Mouse (Mus musculus) heart, adult 8-10 months (tissue): ENCODE data around the gene Hopx. TPM values are rescaled to one million over a fixed set of nuclear protein-coding genes. Genes with fewer than 3 reads are reported as not detected.
"Not testable (repeated sequence)": the region's sequence is repeated elsewhere in the genome, so short reads cannot be mapped to it uniquely, and the experiment has no call there.

ENCODE experiments used
- DNase-seq: peaks from one replicate; pipeline ENCODE4 v3.0.0; 2022; ENCODE audit warnings: low spot score
- total RNA-seq, 4 experiments: library from RNA; stranded (reverse); gene quantifications; 2 replicates each; pipeline ENCODE4 v1.2.4; 2022

The Hopx gene
- total RNA-seq, 4 experiments from 2014 or later, result 354 to 475 (median 429) TPM

DNA sequence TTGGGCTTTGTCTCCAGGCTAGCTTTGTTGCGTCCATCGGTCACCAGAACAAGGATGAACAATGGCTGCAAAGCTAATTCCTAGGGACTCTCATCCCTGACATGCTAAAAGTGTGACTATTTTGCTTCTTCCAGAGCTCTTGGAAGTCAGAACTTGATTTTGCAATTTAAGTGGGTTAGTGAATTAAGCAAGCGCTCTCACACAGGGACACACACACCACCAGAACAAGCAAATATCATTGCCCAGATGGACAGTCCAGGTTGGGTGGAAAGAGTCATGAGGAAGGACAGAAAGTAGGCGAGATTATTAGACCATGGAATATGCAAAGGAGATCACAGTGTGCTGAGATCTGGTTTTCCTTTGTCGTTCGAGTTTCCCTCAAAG is 14.9 kb downstream of the Hopx start:
- DNase-seq, result no peak

DNA sequence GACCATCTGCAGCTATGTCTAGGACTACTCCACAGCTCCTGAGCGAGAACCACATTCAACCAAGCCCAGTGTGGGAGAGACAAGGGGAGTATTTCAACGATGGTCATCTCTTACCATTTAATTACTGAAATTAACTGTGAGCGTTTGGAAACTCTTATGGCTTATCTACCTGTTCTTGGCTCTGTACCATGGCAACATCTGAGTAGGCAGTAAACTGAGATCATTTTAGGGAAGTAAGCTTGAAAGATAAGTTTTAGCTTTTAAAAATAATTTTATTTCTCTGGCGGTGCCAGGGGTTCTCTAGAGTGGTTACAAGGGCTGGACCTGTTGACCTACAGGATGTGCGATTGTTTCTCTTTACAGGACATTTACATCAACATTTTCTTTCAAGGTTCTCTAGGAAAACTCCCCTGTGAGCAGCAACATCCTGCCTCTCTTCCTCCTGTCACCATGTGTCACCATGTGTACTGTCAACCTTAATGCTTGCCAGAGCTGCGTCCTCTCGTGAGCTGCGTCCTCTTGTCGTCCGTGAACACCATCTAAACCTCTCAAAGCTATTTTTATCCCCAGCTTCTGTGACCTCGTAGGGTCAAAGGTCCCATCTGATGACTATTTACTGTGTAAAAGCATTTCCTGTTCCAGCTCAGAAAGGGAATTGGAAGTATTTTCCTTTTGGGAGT is 15.5 kb downstream of the Hopx start:
- DNase-seq, result peak; percentile 44

DNA sequence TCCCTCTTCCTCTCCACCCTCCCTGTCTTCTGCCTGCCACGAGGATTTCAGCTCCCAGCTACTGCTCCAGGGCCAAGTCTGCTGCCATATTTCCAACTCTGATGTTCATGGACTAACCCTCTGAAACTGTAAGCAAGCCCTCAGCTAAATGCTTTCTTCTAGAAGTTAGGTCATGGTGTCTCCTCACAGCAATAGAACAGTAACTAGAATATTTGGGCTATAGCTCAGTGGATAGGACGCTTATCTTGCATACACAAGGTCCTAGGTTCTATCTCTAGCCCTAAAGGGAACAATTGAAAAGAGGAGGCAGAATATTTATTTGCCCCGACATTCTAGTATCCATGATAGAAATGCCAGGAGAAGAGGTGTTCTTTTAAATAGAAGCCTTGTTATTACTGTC is 16.0 kb downstream of the Hopx start:
- DNase-seq, result no peak

DNA sequence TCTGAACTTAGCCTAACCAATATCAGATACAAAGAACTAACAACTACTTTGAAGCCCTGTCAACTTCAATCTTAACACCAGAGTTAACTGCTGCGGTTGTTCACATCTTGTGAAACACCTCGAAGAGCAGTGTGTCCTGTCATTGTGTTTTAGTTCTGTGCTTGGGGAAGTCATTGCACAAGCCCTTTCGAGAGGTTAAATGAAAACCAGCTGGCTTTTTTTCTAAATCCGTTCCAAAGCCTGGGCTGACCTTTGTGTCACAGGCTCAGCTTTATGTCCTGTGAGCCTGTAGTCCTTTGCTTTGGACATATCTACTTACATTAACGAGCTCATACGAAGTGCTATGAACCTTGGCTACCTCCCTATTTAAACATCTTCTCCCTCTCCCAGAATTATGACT is 17.2 kb downstream of the Hopx start:
- DNase-seq, result no peak

DNA sequence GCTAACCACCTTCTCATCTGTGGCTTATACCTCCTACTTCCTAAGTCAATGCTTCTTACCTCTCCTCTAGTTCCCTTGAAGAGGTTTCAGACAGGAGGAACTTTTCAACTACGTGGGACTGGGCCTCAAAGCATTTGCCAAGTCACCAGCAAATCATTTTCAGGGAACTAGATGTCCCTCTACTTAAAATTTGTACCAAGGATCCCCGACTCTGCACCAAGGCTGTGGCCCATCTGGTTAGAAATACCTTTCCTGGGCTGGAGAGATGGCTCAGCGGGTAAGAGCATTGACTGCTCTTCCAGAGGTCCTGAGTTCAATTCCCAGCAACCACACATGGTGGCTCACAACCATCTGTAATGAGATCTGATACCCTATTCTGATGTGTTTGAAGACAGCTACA is 18.7 kb downstream of the Hopx start:
- DNase-seq, result not testable (repeated sequence)

DNA sequence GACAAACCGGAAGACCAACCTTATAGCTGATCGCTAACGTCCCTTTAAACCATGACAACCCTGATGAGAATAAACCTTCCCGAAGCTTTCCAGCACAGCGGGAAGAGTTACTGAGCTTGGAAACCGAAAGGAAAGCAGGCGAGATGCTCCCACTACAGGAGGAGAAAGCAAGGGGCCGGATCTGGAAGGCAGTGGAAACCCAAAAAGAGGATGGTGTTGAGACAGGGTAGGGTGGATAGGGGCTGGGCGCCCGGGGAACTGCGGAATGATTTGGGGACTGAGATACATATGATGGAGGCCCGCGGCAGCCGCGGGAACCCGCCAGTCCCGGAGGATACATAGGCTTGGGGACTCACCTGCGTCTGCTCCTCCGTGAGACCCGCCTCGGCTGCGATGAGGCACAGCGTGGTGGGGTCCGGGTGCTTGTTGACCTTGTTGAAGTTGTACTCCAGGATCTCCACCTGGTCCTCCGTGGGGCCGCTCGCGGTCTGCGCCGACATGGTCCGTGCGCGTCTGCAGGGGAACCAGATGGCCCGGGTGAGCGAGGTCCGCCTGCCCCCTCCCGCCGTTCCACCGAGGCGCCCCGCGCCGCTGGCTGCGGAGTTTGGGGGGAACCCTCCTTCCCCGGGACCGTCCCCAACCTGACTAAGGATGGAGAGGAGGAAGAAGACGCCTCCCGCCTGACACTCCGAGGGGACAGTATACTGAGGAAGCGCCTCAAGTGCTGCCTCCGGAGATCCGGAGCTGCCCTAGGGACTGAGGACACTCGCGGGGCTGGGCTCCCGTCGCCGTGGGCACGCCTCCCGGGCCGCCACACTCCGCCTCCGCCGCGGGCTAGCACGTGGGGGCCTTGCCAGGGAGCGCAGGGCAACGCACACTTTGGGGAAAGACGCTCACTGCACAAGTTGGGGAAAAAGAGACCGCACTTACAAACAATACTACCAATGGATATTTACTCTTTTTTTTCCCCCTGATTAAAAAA is 20.1 kb downstream of the Hopx start:
- DNase-seq, result peak; percentile 78

DNA sequence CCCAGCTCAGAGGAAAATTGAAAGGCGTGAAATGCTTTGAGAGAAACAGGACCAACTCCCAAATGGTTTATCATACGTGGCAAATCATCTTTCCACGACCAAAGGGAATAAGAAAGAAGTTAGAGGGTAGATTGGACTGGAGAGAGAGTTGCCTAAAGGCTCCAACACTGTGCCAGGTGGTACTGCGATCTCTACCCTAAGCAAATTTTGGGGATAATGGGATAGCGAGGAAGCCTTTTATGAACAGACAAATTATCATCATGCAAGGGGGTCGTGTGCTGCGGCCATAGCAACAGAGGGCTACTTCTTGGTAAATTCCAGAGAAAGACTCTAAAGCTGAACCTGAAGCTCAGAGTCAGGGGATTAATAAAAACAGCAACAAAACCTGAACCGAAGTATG is 21.0 kb downstream of the Hopx start:
- no peak for DNase-seq

DNA sequence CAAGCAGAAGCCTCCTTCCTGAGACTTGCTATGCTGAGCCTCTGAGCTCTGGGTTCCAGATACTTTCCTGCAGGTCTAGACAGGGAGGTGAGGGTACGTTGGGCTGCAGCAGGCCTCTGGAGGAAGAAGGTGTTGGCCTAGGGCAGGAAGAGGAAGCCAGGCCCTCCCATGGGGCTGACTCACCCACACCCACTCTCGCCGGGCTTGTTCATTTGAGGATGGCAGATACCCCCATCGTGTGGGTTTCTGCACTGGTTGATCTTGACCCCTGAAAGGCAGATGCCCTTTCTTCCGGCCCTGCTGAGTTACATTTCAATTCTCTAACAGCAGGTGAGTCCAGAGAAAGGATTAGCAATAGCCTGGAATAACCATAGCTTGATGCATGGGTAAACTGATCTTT is 22.4 kb downstream of the Hopx start:
- DNase-seq, result no peak

DNA sequence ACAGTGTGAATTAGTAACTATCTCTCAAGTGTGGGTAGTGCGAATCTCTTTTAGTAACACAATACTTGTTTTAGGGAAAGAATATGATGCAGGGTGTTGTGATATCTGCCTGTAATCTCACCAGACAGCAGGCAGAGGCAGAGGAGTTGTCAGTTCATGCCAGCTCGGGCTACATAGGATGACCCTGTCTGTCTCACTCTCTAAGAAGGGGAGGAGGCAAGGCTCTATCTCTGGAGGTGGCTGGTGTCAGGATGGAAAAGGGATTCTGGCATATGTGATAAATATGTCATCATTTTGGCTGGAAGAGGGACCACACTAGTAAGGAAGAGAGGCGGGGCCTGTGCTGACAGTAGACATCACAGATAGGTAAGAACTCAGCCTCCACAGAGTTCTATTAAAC is 23.0 kb downstream of the Hopx start:
- no peak for DNase-seq

DNA sequence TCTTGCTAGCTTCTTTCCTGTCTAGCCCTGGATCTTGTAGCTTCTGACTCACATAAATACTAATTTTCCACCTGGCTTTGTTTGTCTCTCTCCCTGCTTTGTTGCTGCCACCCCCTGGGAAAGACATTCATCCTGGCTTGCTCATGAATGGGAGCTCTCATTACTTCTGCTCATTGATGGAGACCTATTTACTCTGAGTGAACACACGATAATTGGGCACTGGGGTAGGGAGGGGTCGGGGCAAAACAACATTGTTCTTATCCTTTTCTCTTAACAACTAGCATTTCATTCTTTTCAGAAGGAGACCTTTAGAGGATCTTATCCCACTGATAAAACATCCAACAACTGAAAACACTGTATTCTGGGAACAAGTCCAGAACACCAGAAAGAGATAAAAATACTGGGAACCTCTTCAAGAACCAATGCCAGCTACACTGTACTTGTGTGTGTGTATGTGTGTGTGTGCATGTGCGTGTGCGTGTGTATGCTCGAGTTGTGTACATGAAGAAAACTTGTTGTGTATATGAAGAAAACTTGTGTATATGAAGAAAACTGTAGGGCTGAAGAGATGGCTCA is 24.3 kb downstream of the Hopx start:
- DNase-seq, result peak; percentile 49

DNA sequence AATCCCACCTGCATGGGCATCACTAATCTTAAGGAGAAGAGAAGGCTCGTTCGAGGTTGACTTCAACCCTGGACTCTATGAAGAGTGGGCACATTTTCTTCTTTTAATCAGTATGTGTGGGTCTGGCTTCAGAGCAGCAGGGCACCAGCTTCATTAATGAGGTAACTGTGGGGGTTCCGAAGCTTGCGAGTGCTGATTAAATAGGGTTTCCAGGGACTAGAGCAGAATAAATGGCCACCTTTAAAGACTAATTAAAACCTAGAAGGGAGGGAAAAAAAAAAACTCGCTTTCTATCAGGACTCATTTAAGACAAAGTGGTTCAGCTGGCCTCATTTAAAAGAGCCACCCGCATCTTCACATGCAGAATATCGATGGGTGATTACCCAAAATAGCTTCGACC is 25.0 kb downstream of the Hopx start:
- DNase-seq, result no peak

DNA sequence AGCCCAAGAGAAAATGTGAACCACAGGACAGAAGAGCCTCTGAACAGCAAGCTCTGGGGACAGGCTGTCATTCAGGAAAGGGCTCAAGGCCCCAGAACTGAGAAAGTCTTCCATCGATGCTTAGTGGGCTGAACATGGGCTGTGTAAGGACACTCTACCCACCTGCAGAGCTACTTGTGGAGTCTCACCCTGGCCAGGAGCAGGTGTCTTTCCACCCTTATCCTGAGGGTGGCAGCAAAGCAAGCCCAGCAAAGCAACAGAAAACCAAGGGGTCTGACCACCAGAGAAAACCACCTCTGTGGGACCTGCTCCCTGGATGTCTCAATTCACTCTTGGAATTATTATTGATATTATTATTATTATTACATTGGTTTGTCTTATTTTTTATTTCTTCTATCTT is 25.6 kb downstream of the Hopx start:
- DNase-seq, result no peak

DNA sequence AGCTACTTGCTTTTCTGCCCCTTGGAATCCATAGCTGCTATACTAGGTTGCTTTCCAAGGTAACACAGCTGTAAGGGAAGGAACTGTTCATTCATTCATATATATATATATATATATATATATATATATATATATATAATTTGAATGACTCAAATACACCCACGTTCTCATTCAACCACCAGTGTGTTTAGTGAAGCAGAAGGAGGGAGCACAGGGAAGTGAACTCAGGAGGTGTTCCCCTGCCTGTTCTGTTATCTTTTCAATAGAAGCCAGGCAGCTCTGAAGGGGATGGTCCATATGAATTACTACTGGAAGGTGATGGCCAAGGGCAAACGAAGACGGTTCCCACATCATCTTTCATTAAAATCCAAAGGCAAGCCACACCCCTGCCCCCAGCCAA is 27.8 kb downstream of the Hopx start:
- DNase-seq, result no peak

DNA sequence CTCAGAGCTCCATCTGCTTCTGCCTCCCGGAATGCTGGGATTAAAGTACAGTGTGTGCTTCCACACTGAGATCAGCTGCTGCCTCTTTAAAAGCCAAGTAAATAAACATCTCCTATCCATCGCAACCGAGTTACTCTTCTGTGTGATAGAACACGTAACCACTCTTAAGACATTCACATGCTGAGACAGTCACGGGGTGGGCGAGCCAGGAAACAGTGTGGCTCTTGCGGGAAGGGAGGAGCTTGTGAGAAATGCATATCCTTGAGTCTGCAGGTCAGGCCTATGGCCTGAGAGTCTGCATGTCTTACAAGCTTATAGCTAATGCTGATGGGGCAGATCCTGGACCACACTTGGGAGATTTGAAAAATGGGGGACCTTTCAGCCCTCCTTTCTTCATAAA is 28.4 kb downstream of the Hopx start:
- DNase-seq, result no peak

DNA sequence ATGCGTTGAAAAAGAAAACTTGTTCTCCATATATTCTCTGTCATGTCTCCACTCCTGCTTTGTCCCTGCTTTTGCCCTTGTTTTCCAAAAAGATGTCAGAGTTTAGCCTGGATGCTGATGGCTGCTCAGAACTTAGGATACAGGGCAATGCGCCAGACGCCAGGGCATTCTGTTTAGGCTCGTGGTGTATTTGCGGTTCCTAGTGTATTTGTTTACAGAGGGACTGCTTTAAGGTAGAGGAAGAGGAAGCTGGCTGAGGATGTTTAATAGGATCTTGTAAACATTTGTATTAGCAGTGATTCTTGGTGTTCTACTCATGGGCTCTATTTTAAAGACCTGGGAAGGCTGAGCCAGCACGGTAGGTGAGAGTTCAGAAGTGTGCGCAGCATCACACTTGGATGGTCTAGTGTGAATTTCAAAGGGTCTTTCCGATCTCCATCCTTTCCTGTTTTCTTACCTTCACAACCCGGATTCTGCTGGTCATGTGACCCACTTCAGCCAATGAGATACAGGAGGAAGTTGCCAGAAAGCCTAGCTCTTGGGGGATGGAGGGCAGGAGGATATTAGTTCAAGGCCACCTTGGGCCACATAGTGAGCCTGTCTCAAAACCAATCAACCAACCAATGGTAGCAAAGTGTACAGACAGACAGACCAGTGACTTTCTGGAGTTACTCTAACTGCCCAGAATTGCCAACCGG is 29.0 kb downstream of the Hopx start:
- DNase-seq, result no peak

DNA sequence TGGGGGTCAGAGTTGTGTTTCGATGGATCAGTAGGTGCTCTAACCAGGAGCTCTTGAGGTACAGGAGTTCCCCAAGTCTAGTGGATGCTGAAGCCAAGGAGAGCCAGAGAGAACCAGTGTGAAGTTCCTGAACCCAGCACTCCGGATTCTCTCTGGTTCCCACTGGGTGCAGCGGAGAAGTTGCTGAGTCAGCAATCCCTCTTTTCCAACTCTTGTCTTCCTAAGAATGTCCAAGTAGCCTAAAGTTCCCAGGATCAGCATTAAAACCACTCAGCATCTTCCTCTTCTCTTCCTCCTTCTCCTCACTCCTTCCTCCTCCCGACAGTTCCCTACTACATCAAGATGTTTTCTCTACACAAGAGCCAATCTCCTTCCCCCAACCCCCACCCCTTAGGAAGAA is 30.5 kb downstream of the Hopx start:
- DNase-seq, result no peak

DNA sequence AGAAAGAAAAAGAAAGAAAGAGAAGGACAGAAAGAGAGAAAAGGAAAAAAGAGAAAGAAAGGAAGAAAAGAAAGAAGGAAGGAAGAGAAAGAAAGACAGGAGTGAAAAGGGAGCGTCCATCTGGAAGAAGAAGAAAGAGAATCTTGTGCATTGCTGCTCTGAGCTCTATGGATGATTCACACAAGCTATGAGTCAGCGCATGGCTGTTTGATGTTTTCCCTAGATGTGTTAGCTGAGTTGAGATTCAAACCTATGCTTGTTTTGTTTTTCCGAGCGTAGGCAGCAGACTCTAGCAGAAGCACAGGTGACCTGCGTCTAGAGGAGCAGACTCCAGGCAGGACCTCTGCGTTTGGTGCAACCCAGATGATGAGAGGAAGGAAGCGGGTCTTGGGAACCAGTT is 32.2 kb downstream of the Hopx start:
- DNase-seq, result no peak

DNA sequence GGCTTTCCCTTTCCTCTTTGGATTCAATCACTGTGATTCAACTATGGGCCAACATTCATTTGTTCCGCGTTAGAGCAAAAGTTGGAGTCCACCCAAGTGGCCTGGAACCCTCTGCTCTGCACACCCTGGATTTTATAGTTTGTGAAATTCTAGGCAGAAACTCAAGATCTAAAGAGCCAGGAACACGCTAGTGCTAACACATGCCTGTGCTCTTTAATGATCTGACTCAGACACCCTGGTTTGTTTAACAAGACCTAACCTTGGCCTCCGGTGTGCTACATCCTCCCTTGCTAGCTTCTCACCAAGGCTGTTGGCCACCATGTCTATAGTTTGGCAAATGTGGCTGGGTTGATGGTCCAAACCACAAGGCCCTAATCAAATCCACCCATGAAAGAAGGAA is 34.2 kb downstream of the Hopx start:
- peak; percentile 46 for DNase-seq

DNA sequence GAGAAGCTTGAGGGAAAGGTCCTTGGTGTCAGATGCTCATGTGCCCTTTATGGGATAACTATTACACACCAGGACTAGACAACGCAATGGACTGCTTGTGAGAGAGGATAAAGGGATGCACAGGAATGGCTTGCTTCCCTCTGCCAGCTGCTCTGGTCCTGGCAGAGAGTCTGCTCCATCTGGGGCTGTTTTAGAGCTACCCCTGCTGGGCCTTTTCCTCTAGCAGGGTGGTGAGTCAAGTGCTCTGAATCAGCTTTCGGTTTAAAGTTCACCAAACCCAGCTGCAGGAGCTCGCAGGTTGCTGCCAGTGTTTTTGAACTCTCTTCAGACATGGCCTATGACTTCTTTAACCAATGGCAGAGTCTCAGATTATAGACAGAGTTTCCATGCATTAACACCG is 39.0 kb downstream of the Hopx start:
- no peak for DNase-seq

DNA sequence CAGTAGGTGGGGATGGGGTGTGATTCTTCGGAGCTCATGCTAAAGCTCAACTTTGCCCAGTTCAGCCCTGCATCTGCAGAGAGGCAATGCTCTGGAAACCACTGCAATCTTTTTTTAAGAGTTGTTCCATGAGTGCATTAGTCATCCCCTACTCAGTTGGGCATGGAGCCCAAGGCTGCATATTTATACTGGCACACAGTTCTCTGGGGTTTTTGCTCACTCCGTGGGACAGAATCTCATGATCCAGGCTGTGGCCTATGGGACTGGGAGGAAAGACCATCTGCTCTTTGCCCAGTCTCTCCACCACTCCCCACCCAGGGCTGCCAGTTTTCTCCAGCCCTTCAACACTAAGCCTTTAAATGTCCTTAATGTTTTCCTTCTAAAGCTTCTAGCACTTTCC is 40.0 kb downstream of the Hopx start:
- DNase-seq, result peak; percentile 71

DNA sequence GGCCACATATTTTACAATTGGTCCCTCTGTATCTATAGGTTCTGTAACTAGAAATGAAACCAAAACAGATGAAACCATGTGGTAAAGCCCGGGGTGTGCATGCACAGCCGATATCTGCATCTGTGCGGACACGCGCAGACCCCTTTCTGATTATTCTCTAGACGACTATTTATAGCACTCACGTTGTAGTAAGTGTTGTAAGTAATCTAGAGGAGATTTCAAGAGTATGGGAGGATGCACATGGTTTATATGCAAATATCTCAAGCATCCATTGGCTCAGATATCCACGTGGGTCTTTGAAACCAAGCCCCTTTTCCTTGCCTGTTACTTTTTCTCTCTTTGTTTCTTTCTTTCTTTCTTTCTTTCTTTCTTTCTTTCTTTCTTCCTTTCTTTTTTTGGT is 41.1 kb downstream of the Hopx start:
- DNase-seq, result no peak

DNA sequence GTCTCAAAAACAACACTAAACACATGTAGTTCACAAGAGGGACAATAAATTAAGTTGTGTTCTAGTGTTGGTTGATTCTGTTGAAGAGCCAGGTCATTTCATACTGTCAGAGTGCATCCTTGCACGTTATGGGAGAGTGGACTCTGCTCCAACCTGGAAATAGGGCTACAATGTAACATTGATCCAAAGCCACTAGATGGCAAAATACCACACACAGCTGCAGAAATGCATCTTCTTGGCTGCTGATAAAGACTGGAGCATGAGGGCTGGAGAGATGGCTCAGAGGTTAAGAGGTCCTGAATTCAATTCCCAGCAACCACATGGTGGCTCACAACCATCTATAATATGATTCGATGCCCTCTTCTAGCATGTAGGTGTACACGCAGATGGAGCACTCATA is 43.3 kb downstream of the Hopx start:
- DNase-seq, result no peak
